Mouse (Mus musculus) central nervous system, embryonic 14 days (tissue): ENCODE data around the gene Larp4. TPM values are rescaled to one million over a fixed set of nuclear protein-coding genes. Genes with fewer than 3 reads are reported as not detected.

ENCODE experiments used
- polyA plus RNA-seq: library from polyadenylated mRNA; depleted of rRNA; stranded (reverse); fragments of >200 nt; gene quantifications from 2 replicates; pipeline ENCODE4 v1.2.3, GENCODE M21; 2012; rRNA removed

Gene Larp4
- polyA plus RNA-seq, result 24.9 and 26.2 TPM in 2 replicates

GRCm38 (mm10) chr15:99969765-99970164 is at the start of gene Larp4:
Gene Larp4 (plus strand): TSS chr15:99970065.

GRCm38 (mm10) chr15:99966961-99967360 is 2.9 kb upstream of the Larp4 start, which contains the start of gene Fam186a:
Gene Fam186a (minus strand): TSS chr15:99967061.

GRCm38 (mm10) chr15:100038470-100038971 is 68.7 kb downstream of the Larp4 start, which contains the start of gene Dip2b:
Gene Dip2b (plus strand): TSS chr15:100038664.

Other genes starting within 250 kb of the Larp4 start
- 171 and 183 TPM in 2 replicates for gene Cox14, start 244.4 kb upstream of the Larp4 start, polyA plus RNA-seq
- 62.4 and 67.4 TPM in 2 replicates for gene Cers5, start 197.2 kb upstream of the Larp4 start, polyA plus RNA-seq
- gene Lima1, start 94.6 kb upstream of the Larp4 start, polyA plus RNA-seq, result 27.7 and 32.4 TPM in 2 replicates
- under 0.01 and 0.11 TPM in 2 replicates for gene Fam186a, start 3.0 kb upstream of the Larp4 start, polyA plus RNA-seq
- 23.1 and 24.3 TPM in 2 replicates for gene Dip2b, start 68.6 kb downstream of the Larp4 start, polyA plus RNA-seq